Mouse (Mus musculus) limb, embryonic 15.5 days (tissue): Measurements from ENCODE around the gene Pacrg. TPM values are rescaled to one million over a fixed set of nuclear protein-coding genes. Genes with fewer than 3 reads are reported as not detected.

ENCODE experiments used
- ATAC-seq: fragments of 200-750 bp; cut with Nextera tagmentation; 2 replicates; pipeline ENCODE4 v1.8.0; 2017; ENCODE audit warnings: low read depth, moderate TSS enrichment; ENCODE audit not compliant: insufficient number of reproducible peaks, low FRiP score, low TSS enrichment
- H3K27ac ChIP-seq: fragments of 300-500 bp; sonication (generic); 2 replicates; pipeline ENCODE4 v1.5.1; 2015; ENCODE audit warnings: moderate library complexity, mild to moderate bottlenecking, inconsistent platforms
- H3K27me3 ChIP-seq: fragments of 300-500 bp; sonication (generic); 2 replicates; pipeline ENCODE4 v1.6.1; 2015; ENCODE audit warnings: inconsistent platforms
- H3K36me3 ChIP-seq: fragments of 300-500 bp; sonication (generic); 2 replicates; pipeline ENCODE4 v1.6.1; 2015; ENCODE audit warnings: inconsistent platforms
- H3K4me1 ChIP-seq: fragments of 300-500 bp; sonication (generic); 2 replicates; pipeline ENCODE4 v1.6.1; 2015; ENCODE audit warnings: inconsistent platforms
- H3K4me2 ChIP-seq: fragments of 300-500 bp; sonication (generic); 2 replicates; pipeline ENCODE4 v1.6.1; 2015; ENCODE audit warnings: mild to moderate bottlenecking, inconsistent platforms
- H3K4me3 ChIP-seq: fragments of 300-500 bp; sonication (generic); 2 replicates; pipeline ENCODE4 v1.5.1; 2015; ENCODE audit warnings: mild to moderate bottlenecking, inconsistent platforms
- H3K9ac ChIP-seq: fragments of 300-500 bp; sonication (generic); 2 replicates; pipeline ENCODE4 v1.6.1; 2015; ENCODE audit warnings: inconsistent platforms
- H3K9me3 ChIP-seq: fragments of 300-500 bp; sonication (generic); 2 replicates; pipeline ENCODE4 v1.6.1; 2016; ENCODE audit warnings: inconsistent platforms
- WGBS: fragments of 180-500 bp; shearing (Covaris S2); methylation state at CpG from one replicate; pipeline ENCODE4 v1.1.7; 2015; 5-methylcytosine and 5-hydroxymethylcytosine counted together
- polyA plus RNA-seq: library from polyadenylated mRNA; unstranded; fragments of >200 nt; fragmentation: Nextera tagmentation; extraction: Ambion mirVana; gene quantifications from 2 replicates; pipeline ENCODE4 v1.2.1, GENCODE M21; 2015

Pacrg gene
- polyA plus RNA-seq, 1 experiment from 2014 or later = 1.1 TPM

DNA sequence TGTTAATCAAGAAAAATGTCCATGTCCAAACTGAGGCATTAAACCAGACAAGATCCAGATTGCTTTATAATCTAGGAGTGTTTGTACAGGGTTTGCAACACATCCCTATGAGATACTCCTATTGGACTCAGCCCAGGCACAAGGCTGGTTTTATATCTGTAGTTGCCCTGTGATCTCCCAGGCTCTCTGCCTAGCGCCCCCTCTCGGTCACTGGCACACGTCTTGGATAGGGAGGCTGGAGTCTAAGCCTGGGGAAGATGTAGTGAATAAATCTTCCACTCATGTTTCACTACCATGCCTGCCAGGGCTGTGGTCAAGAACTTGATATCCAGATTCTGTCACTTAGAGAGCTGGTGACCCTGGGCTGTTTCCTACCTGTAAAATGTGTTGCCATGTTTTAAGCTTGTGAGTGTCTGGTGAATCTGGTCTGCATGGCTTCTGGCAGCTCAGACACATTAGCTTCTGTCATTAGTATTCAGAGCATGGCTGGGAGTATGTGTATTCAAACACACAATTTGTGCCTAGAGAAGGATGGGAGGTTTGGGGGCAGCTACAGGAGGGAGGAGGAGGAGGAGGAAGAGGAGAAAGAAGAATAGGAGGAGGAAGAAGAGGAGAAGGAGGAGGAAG is 310.7 kb downstream of the Pacrg start:
- no peaks in the 10 kb centered on the region for H3K36me3 ChIP-seq
- WGBS = 79% methylated on average over 3 of the region's 3 CpGs
- H3K9me3 ChIP-seq = no peaks in the 10 kb centered on the region
- H3K4me3 ChIP-seq = no peak overlapping the region
- ATAC-seq = no peak
- H3K27me3 ChIP-seq = 0 out of 2 replicates have a peak, but pooled peaks cover 3% of the 10 kb centered on the region
- 0 out of 2 replicates have a peak, but pooled peaks cover 4% of the 10 kb centered on the region for H3K4me1 ChIP-seq
- H3K9ac ChIP-seq = no peak overlapping the region
- H3K4me2 ChIP-seq = no peak overlapping the region
- H3K27ac ChIP-seq = no peak overlapping the region

DNA sequence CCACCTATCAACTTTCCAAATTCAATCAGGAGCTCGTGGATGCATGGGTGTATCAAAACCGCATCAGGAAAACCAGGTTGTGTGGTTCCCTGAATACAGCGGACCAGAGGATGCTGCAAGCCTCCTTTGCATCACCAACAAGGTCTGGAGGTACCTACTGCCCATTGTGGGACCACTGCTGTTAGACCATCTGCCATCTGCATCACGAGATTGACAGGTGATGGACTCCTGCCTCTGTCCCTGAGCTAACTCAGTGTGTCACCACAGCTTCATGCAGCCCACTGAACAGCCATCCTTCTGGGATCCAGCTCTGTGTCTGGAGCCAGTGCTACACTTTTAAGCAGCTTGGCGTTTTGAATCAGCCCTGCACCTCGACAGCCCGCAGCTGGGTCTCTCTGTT is 318.8 kb downstream of the Pacrg start:
- Histone ChIP-seq H3K27ac (no peak overlapping the region), H3K9ac (no peak overlapping the region), H3K4me2 (no peak overlapping the region), H3K27me3 (no peaks in the 10 kb centered on the region), H3K4me1 (0 out of 2 replicates have a peak, but pooled peaks cover 3% of the 10 kb centered on the region), H3K4me3 (no peak overlapping the region), H3K9me3 (no peaks in the 10 kb centered on the region), H3K36me3 (no peaks in the 10 kb centered on the region)
- ATAC-seq = no peak
- 84% methylated on average over 7 of the region's 7 CpGs for WGBS

GRCm38 (mm10) chr17:10519506-10520155 is 320.5 kb downstream of the Pacrg start:
- Histone ChIP-seq H3K27me3 (no peaks in the 10 kb centered on the region), H3K9me3 (no peaks in the 10 kb centered on the region), H3K27ac (no peak overlapping the region), H3K36me3 (no peaks in the 10 kb centered on the region), H3K4me1 (peaks cover 10% of the 10 kb centered on the region), H3K4me2 (no peak overlapping the region), H3K4me3 (no peak overlapping the region), H3K9ac (no peak overlapping the region)
- no peak for ATAC-seq
- 38% methylated on average over 11 of the region's 11 CpGs for WGBS

DNA sequence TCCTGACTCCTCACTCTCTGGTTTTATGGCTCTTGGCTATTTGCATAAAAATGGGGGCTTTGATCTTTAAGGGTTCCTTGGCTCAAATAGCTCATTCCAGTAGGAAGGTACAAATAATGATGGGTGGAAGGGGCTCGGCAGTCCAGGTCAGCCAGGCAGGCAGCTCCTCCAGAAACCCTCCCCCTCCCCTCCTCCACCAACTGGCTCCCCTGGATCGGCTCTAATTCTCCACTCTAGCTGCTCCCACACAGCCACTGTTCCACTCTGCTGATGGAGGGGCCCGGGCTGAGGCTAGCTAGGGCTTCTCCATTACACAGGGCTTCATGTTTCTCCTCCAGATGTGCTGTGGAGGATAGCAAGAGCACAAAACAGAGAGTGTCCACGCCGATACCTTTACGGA is 325.3 kb downstream of the Pacrg start:
- 37% methylated on average over 6 of the region's 6 CpGs for WGBS
- H3K27me3 ChIP-seq = no peaks in the 10 kb centered on the region
- no peak overlapping the region for H3K4me3 ChIP-seq
- H3K9ac ChIP-seq = no peak overlapping the region
- peaks cover 13% of the 10 kb centered on the region for H3K4me1 ChIP-seq
- H3K9me3 ChIP-seq = no peaks in the 10 kb centered on the region
- H3K27ac ChIP-seq = no peak overlapping the region
- no peak overlapping the region for H3K4me2 ChIP-seq
- no peaks in the 10 kb centered on the region for H3K36me3 ChIP-seq
- ATAC-seq = no peak

DNA sequence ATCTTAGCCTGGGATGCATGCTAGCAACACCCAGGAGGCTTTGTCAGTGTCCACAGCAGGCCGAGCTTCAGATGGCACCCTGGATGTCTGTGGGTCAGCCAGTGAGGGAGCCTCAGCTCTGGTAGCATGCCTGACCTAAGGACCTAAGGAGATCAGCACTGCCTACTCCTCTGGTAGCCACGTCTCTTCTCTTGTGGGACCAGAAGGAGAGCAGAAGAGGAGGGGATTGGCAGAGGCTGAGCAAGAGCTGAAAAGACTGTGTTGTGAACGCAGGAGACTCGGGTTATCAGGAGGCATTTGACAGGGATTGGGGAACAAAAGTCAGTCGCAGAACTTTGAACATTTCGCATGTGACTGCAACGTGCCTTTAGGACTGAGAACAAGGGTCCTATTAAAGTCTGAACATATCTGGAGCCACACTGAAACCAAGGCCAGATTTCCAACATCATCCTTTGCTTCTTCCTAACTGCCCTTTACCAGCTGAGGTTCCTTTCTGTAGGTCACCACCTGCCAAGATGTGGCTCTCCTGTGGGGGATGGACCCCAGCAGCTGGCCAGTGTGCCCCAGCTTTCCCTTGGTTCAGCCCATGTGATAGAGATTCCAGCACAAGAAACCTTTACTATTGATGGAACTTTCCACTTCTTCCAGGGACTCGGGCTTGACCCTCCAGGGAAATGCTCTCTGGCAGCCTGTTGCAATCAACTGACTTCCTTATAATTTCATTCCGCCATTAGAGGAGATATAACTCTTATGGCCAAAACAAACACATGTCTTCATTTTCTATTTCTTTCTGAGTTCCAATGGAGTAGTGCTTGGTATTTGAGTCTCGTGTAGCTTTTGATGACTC is 329.0 kb downstream of the Pacrg start:
- Histone ChIP-seq H3K4me2 (no peak overlapping the region), H3K4me1 (peaks cover 10% of the 10 kb centered on the region), H3K4me3 (no peak overlapping the region), H3K27ac (no peak overlapping the region), H3K27me3 (no peaks in the 10 kb centered on the region), H3K9me3 (no peaks in the 10 kb centered on the region), H3K36me3 (no peaks in the 10 kb centered on the region), H3K9ac (no peak overlapping the region)
- WGBS = 70% methylated on average over 10 of the region's 10 CpGs
- 0 out of 2 replicates have a peak, but pooled peaks have one; percentile 24 for ATAC-seq

- H3K4me2 ChIP-seq = no peak overlapping the region
- H3K9ac ChIP-seq = no peak overlapping the region
- no peak overlapping the region for H3K27ac ChIP-seq
- peaks cover 10% of the 10 kb centered on the region for H3K4me1 ChIP-seq
- ATAC-seq = no peak
- H3K4me3 ChIP-seq = no peak overlapping the region
- no peaks in the 10 kb centered on the region for H3K27me3 ChIP-seq
- WGBS = 67% methylated on average over 5 of the region's 5 CpGs
- no peaks in the 10 kb centered on the region for H3K9me3 ChIP-seq
- no peaks in the 10 kb centered on the region for H3K36me3 ChIP-seq
Observed at GRCm38 (mm10) chr17:10510467-10510866, 329.6 kb downstream of the Pacrg start.

GRCm38 (mm10) chr17:10508088-10508487 is 332.0 kb downstream of the Pacrg start:
- 51% methylated on average over 2 of the region's 2 CpGs for WGBS
- Histone ChIP-seq H3K4me2 (no peak overlapping the region), H3K4me1 (no peaks in the 10 kb centered on the region; the same call in 1 of the 2 replicates), H3K36me3 (no peaks in the 10 kb centered on the region), H3K4me3 (no peak overlapping the region), H3K27ac (no peak overlapping the region), H3K9me3 (no peaks in the 10 kb centered on the region), H3K9ac (no peak overlapping the region), H3K27me3 (no peaks in the 10 kb centered on the region)
- no peak for ATAC-seq

GRCm38 (mm10) chr17:10507466-10507865 is 332.6 kb downstream of the Pacrg start:
- 34% methylated on average over 10 of the region's 10 CpGs for WGBS
- no peak overlapping the region for H3K4me2 ChIP-seq

GRCm38 (mm10) chr17:10506896-10507295 is 333.2 kb downstream of the Pacrg start:
- H3K27me3 ChIP-seq = no peaks in the 10 kb centered on the region
- H3K27ac ChIP-seq = no peak overlapping the region
- ATAC-seq = no peak
- 64% methylated on average over 3 of the region's 3 CpGs for WGBS
- no peaks in the 10 kb centered on the region; the same call in 1 of the 2 replicates for H3K4me1 ChIP-seq
- no peak overlapping the region for H3K4me2 ChIP-seq
- no peak overlapping the region for H3K4me3 ChIP-seq
- H3K36me3 ChIP-seq = no peaks in the 10 kb centered on the region
- H3K9me3 ChIP-seq = no peaks in the 10 kb centered on the region
- no peak overlapping the region for H3K9ac ChIP-seq

More at GRCm38 (mm10) chr17:10507466-10507865, 332.6 kb downstream of the Pacrg start:
- no peaks in the 10 kb centered on the region for H3K27me3 ChIP-seq
- ATAC-seq = no peak
- no peaks in the 10 kb centered on the region for H3K36me3 ChIP-seq
- no peaks in the 10 kb centered on the region; the same call in 1 of the 2 replicates for H3K4me1 ChIP-seq
- H3K9ac ChIP-seq = no peak overlapping the region
- H3K9me3 ChIP-seq = no peaks in the 10 kb centered on the region
- H3K4me3 ChIP-seq = no peak overlapping the region
- H3K27ac ChIP-seq = no peak overlapping the region

DNA sequence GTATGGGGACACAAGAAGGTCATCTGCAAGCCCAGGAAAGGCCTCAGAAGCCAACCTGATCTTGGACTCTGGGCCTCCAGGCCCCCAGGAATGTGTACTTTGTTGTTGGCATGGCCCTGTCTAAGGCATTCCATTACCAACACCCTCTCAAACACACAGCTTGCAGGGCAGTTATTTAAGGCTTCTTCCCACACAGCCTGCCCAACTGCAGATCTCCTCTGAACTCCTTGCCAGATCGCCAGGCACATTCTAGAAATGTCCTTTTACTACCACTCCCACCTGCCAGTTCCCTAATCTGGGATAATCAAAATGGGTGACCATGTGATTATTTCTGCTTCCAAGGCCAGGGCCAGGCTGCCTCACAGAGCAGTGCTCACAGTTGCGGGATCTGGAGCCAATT is 338.7 kb downstream of the Pacrg start:
- Histone ChIP-seq H3K4me2 (no peak overlapping the region), H3K4me1 (peaks cover 12% of the 10 kb centered on the region), H3K27me3 (no peaks in the 10 kb centered on the region), H3K9ac (no peak overlapping the region), H3K27ac (no peak overlapping the region), H3K9me3 (no peaks in the 10 kb centered on the region), H3K36me3 (no peaks in the 10 kb centered on the region), H3K4me3 (no peak overlapping the region)
- 66% methylated on average over 2 of the region's 2 CpGs for WGBS
- ATAC-seq = no peak

DNA sequence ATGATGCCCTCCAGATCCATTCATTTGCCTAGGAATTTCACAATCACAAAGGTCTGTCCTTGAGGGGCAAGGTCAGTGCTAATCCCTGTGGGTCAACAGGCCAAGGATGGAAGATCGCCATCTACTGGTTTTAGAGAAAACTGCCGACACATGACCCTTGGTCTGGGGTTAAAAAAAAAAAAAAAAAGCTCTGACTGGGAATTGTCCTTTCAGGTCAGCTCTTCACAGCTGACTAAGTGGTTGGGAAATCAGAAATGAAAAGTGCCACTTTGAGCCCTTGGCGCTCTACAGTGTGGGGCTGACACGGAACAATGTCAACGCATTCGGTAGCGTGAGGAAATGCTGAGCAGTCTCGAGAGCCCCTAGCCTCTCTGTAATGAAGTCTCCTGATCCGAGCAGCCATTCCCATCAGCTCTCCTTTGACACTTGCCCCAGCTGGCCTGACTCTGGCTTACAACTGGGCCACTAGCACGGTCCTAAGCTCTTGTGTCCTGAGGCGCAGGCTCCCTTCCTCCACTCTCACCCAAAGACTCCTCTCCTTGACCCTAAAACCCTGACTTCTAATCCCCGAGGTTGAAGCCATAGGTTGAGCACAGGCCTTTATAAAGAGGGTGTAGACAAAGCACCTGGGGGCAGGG is 339.2 kb downstream of the Pacrg start:
- H3K4me2 ChIP-seq = no peak overlapping the region
- H3K4me1 ChIP-seq = peaks cover 12% of the 10 kb centered on the region
- no peaks in the 10 kb centered on the region for H3K27me3 ChIP-seq
- no peaks in the 10 kb centered on the region for H3K9me3 ChIP-seq
- H3K36me3 ChIP-seq = no peaks in the 10 kb centered on the region
- ATAC-seq = no peak
- no peak overlapping the region for H3K9ac ChIP-seq
- no peak overlapping the region for H3K4me3 ChIP-seq
- no peak overlapping the region for H3K27ac ChIP-seq
- 51% methylated on average over 12 of the region's 12 CpGs for WGBS
